Mouse (Mus musculus): Measurements from ENCODE around the gene Smarcad1. TPM values are rescaled to one million over a fixed set of nuclear protein-coding genes. Genes with fewer than 3 reads are reported as not detected.
A peak's percentile ranks its signal among the peaks of the same experiment; 100 is the strongest.
"Not testable (repeated sequence)": the region's sequence is repeated elsewhere in the genome, so short reads cannot be mapped to it uniquely, and the experiment has no call there.

Smarcad1 gene
- 107 and 114 TPM in 2 replicates for polyA plus RNA-seq (2016; fragmentation: Nextera tagmentation; extraction: Ambion mirVana)

- peaks cover 32% of the 10 kb centered on the region for H3K36me3 ChIP-seq
- H3K4me2 ChIP-seq (replicated peaks), result peak within 1 kb of the TSS; percentile 74
- no peaks in the 10 kb centered on the region for H3K27me3 ChIP-seq
- under 1% methylated on average over 73 of the region's 81 CpGs for WGBS
- peak; percentile 88 for ATAC-seq (ENCODE audit: insufficient number of reproducible peaks, insufficient read depth, low FRiP score, low TSS enrichment)
- peaks cover 7% of the 10 kb centered on the region for H3K4me1 ChIP-seq
- peak within 1 kb of the TSS; percentile 95 for H3K9ac ChIP-seq
- peak within 1 kb of the TSS; percentile 80 for H3K4me3 ChIP-seq
- peak within 1 kb of the TSS; percentile 95 for H3K27ac ChIP-seq
- H3K9me3 ChIP-seq, result no peaks in the 10 kb centered on the region
Measured at GRCm38 (mm10) chr6:65042491-65043171, at the start of gene Smarcad1. Gene Smarcad1, plus strand, starts transcription at chr6:65042583.

- H3K4me1 ChIP-seq, result no peaks in the 10 kb centered on the region
- no peak overlapping the region for H3K9ac ChIP-seq
- no peaks in the 10 kb centered on the region for H3K9me3 ChIP-seq
- H3K27ac ChIP-seq, result no peak overlapping the region
- ATAC-seq (ENCODE audit: insufficient number of reproducible peaks, insufficient read depth, low FRiP score, low TSS enrichment), result no peak
- no peak overlapping the region for H3K4me3 ChIP-seq
- H3K27me3 ChIP-seq, result no peaks in the 10 kb centered on the region
- 42% methylated on average over 13 of the region's 13 CpGs for WGBS
- no peaks in the 10 kb centered on the region for H3K36me3 ChIP-seq
- no peak overlapping the region for H3K4me2 ChIP-seq (replicated peaks)
Measured at GRCm38 (mm10) chr6:64996824-64997421, 45.5 kb upstream of the Smarcad1 start.

GRCm38 (mm10) chr6:64997805-64998204 is 44.6 kb upstream of the Smarcad1 start:
- Histone ChIP-seq H3K9ac (no peak overlapping the region), H3K27me3 (no peaks in the 10 kb centered on the region), H3K9me3 (no peaks in the 10 kb centered on the region), H3K4me2 (replicated peaks) (no peak overlapping the region), H3K4me1 (no peaks in the 10 kb centered on the region), H3K36me3 (no peaks in the 10 kb centered on the region), H3K27ac (no peak overlapping the region), H3K4me3 (no peak overlapping the region)
- WGBS, result 81% methylated on average over 2 of the region's 2 CpGs
- ATAC-seq (ENCODE audit: insufficient number of reproducible peaks, insufficient read depth, low FRiP score, low TSS enrichment), result no peak

GRCm38 (mm10) chr6:65000757-65001156 is 41.6 kb upstream of the Smarcad1 start:
- H3K4me1 ChIP-seq; H3K9ac ChIP-seq; H3K4me3 ChIP-seq; H3K4me2 ChIP-seq (replicated peaks); H3K27ac ChIP-seq; H3K36me3 ChIP-seq; H3K9me3 ChIP-seq; H3K27me3 ChIP-seq; ATAC-seq (ENCODE audit: insufficient number of reproducible peaks, insufficient read depth, low FRiP score, low TSS enrichment): not testable (repeated sequence)
- 81% methylated on average over 5 of the region's 5 CpGs for WGBS

- no peaks in the 10 kb centered on the region for H3K9me3 ChIP-seq
- no peak overlapping the region for H3K9ac ChIP-seq
- ATAC-seq (ENCODE audit: insufficient number of reproducible peaks, insufficient read depth, low FRiP score, low TSS enrichment), result no peak
- H3K4me2 ChIP-seq (replicated peaks), result no peak overlapping the region
- H3K4me1 ChIP-seq, result no peaks in the 10 kb centered on the region
- H3K27me3 ChIP-seq, result no peaks in the 10 kb centered on the region
- no peak overlapping the region for H3K4me3 ChIP-seq
- no peak overlapping the region for H3K27ac ChIP-seq
- WGBS, result 72% methylated on average over 3 of the region's 3 CpGs
- no peaks in the 10 kb centered on the region for H3K36me3 ChIP-seq
Measured at GRCm38 (mm10) chr6:65002196-65002595, 40.2 kb upstream of the Smarcad1 start.

- no peak for ATAC-seq (ENCODE audit: insufficient number of reproducible peaks, insufficient read depth, low FRiP score, low TSS enrichment)
- no peaks in the 10 kb centered on the region for H3K4me1 ChIP-seq
- H3K27ac ChIP-seq, result no peak overlapping the region
- H3K4me2 ChIP-seq (replicated peaks), result no peak overlapping the region
- H3K9me3 ChIP-seq, result no peaks in the 10 kb centered on the region
- no peaks in the 10 kb centered on the region for H3K27me3 ChIP-seq
- WGBS, result 46% methylated on average over 5 of the region's 5 CpGs
- no peaks in the 10 kb centered on the region for H3K36me3 ChIP-seq
- H3K4me3 ChIP-seq, result no peak overlapping the region
- H3K9ac ChIP-seq, result no peak overlapping the region
Measured at GRCm38 (mm10) chr6:65008836-65009235, 33.5 kb upstream of the Smarcad1 start.

GRCm38 (mm10) chr6:65011444-65011990 is 30.9 kb upstream of the Smarcad1 start:
- no peak overlapping the region for H3K9ac ChIP-seq
- no peak for ATAC-seq (ENCODE audit: insufficient number of reproducible peaks, insufficient read depth, low FRiP score, low TSS enrichment)
- no peaks in the 10 kb centered on the region for H3K9me3 ChIP-seq
- H3K27me3 ChIP-seq, result no peaks in the 10 kb centered on the region
- no peak overlapping the region for H3K4me3 ChIP-seq
- H3K27ac ChIP-seq, result no peak overlapping the region
- 84% methylated on average over 5 of the region's 5 CpGs for WGBS
- no peak overlapping the region for H3K4me2 ChIP-seq (replicated peaks)
- H3K4me1 ChIP-seq, result no peaks in the 10 kb centered on the region
- no peaks in the 10 kb centered on the region for H3K36me3 ChIP-seq

- Histone ChIP-seq H3K4me3 (no peak overlapping the region), H3K27me3 (no peaks in the 10 kb centered on the region), H3K36me3 (no peaks in the 10 kb centered on the region), H3K4me1 (no peaks in the 10 kb centered on the region), H3K4me2 (replicated peaks) (no peak overlapping the region), H3K9ac (no peak overlapping the region), H3K27ac (no peak overlapping the region), H3K9me3 (no peaks in the 10 kb centered on the region)
- WGBS, result 98% methylated on average over 2 of the region's 2 CpGs
- ATAC-seq (ENCODE audit: insufficient number of reproducible peaks, insufficient read depth, low FRiP score, low TSS enrichment), result no peak
Measured at GRCm38 (mm10) chr6:65012142-65012541, 30.2 kb upstream of the Smarcad1 start.

- Histone ChIP-seq H3K27ac (no peak overlapping the region), H3K4me1 (no peaks in the 10 kb centered on the region), H3K9ac (no peak overlapping the region), H3K27me3 (no peaks in the 10 kb centered on the region), H3K4me2 (replicated peaks) (no peak overlapping the region), H3K36me3 (no peaks in the 10 kb centered on the region), H3K4me3 (no peak overlapping the region), H3K9me3 (no peaks in the 10 kb centered on the region)
- no peak for ATAC-seq (ENCODE audit: insufficient number of reproducible peaks, insufficient read depth, low FRiP score, low TSS enrichment)
- WGBS, result 93% methylated on average over 10 of the region's 10 CpGs
Measured at GRCm38 (mm10) chr6:65017566-65017965, 24.8 kb upstream of the Smarcad1 start.

- not testable (repeated sequence) for H3K4me1 ChIP-seq; ATAC-seq (ENCODE audit: insufficient number of reproducible peaks, insufficient read depth, low FRiP score, low TSS enrichment); H3K9ac ChIP-seq; H3K4me3 ChIP-seq; H3K9me3 ChIP-seq; H3K36me3 ChIP-seq; H3K27me3 ChIP-seq; H3K4me2 ChIP-seq (replicated peaks); H3K27ac ChIP-seq
- 78% methylated on average over 5 of the region's 5 CpGs for WGBS
Measured at GRCm38 (mm10) chr6:65018966-65019365, 23.4 kb upstream of the Smarcad1 start.

GRCm38 (mm10) chr6:65021883-65022282 is 20.5 kb upstream of the Smarcad1 start:
- Histone ChIP-seq H3K4me3 (no peak overlapping the region), H3K27ac (no peak overlapping the region), H3K36me3 (no peaks in the 10 kb centered on the region), H3K4me1 (no peaks in the 10 kb centered on the region), H3K27me3 (no peaks in the 10 kb centered on the region), H3K9ac (no peak overlapping the region), H3K4me2 (replicated peaks) (no peak overlapping the region), H3K9me3 (no peaks in the 10 kb centered on the region)
- 8% methylated on average over 4 of the region's 4 CpGs for WGBS
- no peak for ATAC-seq (ENCODE audit: insufficient number of reproducible peaks, insufficient read depth, low FRiP score, low TSS enrichment)

- Histone ChIP-seq H3K27ac (no peak overlapping the region), H3K4me3 (no peak overlapping the region), H3K27me3 (no peaks in the 10 kb centered on the region), H3K9ac (no peak overlapping the region), H3K4me1 (no peaks in the 10 kb centered on the region), H3K9me3 (no peaks in the 10 kb centered on the region), H3K36me3 (no peaks in the 10 kb centered on the region), H3K4me2 (replicated peaks) (no peak overlapping the region)
- 77% methylated on average over 6 of the region's 6 CpGs for WGBS
- no peak for ATAC-seq (ENCODE audit: insufficient number of reproducible peaks, insufficient read depth, low FRiP score, low TSS enrichment)
Measured at GRCm38 (mm10) chr6:65023053-65023452, 19.3 kb upstream of the Smarcad1 start.
